Mouse (Mus musculus): ENCODE results near the gene Tango2. TPM values are rescaled to one million over a fixed set of nuclear protein-coding genes. Genes with fewer than 3 reads are reported as not detected.
A peak's percentile ranks its signal among the peaks of the same experiment; 100 is the strongest.
"Not testable (repeated sequence)": the region's sequence is repeated elsewhere in the genome, so short reads cannot be mapped to it uniquely, and the experiment has no call there.

The Tango2 gene
- total RNA-seq, 2 experiments from 2014 or later, result 24.2 to 31.3 TPM

DNA sequence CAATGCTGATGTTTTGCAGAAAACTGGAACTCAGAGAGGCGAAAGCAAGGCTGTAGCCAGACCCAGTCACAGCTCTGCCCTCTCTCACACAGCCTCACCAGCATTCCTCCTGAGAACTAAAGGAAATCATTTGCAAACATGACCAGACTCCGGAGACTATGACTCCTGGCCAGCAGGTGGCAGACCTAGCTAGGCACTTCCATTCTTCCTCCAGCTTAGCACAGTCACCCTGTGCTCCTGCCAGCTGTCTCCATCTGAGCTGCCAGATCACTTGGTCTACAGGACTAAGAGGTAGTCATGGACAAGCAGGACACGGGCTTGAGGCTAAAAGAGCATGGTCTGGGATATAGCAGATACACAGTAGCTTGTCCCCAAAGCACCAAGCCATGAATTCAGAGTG, 2.7 kb downstream of the Tango2 start:
- DNase-seq (ENCODE audit: low spot score in 2 of 2), result peak; percentile 72 to 79

DNA sequence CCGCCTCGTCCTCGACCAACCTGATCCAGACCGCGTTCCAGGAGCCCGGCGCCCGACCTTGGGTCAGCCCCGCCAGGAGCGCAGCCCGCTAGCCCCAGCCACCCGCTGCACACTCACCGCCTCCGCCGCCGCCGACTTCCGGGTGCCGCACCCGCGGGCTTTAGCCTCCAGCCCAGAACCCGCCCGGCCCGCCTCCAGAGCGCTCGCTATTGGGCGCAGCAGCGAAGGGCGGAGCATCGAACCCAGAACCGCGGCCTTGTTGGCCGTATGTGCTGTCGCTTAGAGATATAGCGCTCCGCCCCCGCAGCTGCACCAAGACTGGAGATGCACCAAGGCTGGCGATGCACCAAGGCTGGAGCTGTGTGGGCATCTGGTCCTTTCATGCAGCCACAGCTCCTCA, 4.1 kb downstream of the Tango2 start:
- DNase-seq (ENCODE audit: low spot score in 2 of 2), result peak; percentile 96 to 98

DNA sequence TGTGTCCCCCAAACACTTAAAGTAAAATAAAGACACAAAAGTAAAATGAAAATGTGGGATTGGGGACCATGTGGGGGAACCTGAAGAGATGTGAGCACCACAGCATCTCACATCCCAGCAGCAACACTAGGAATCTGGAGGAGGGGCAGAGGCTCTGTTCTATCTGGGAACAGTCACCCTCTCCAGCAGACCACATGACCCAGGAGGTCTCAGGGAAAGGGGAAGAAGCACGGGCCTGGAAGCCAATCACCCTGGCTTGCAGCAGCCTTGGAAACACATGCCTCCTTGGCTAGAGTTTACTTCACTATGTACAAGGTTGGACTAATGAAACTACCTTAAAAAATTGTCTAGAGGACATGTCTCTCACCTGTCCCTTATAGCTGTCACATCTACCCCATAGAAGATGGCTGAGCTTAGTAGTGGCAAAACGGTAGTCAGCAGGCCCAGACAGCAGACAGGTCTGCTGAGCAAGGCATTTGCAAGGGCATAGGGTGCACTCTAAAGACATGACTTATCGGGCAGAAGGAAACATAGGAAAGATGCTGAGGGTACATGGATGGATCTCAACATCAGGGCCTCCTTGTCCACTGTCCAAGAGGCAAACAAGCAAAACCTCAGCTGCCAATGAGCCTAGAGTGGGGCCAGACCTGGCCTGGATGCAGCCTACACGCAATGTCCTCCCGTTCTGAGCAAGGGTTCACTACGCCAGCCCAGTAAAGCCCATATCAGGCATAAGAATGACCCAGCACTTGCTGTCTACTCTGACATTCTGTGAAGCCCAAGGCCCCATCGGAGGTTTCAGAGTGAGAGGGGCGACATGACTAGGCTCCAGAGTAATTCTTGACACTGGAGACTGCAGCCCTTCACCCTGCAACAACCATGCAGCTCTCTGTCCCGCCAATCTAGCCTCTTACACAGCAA, 5.0 kb downstream of the Tango2 start:
- DNase-seq (ENCODE audit: low spot score in 2 of 2), result peak in 1 of 2 experiments; percentile 28

DNA sequence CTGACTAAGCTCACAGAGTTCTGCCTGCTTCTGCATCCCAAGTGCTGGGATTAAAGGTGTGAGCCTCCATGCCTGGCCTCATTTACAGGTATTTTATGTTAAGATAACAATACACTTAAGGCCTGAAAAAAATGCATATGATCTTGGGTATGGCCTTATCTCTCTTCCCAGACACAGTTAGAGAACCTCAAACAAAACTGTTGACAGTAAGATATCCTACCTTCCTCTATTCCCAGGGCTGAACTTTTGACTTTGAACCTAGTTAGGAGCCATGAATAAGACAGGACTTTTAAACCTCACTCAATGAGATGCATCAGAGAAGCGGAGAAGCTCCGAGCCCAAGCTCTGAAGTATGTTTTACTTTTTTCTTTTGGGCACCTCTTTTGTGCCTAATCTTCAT, 5.8 kb downstream of the Tango2 start:
- no peak for DNase-seq (ENCODE audit: low spot score in 2 of 2)

DNA sequence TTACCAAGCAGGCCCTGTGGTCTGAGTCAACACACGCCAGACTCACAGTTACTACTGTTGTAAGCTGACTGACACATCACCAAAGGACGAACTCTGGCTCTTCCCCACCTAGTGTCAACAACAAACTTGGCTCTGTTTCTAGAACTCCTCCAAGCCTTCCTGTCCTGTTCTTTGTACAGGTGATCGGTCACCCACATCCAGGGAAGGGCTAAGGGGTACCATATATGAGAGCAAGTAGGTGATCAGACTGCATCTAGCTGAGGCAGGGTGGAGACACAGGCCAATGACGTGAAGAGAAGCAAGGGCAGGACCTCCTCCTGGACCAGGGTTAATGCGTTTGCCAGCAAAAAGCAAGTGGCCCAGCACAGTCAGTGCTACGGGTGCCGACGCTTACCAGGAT, 6.3 kb downstream of the Tango2 start:
- no peak for DNase-seq (ENCODE audit: low spot score in 2 of 2)

DNA sequence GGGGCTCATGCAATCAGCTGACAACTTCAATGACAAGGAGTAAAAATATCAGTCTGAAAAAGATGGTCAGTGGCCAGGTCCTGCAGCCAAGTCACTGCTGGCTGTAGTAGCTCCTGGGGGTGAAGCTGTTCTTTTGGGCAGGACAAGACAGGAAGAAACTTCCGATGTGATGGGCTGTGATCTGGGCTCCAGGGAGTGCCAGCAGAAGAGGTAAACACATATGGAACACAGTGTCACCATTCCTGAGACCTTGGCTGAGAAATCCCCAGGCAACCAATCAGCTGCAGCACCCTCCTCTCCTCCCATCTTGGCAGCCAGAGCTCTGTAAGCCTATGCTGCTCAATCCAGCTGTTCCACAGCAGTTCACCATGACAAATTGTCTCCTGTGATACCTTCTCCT, 8.0 kb downstream of the Tango2 start:
- DNase-seq (ENCODE audit: low spot score in 2 of 2), result no peak

DNA sequence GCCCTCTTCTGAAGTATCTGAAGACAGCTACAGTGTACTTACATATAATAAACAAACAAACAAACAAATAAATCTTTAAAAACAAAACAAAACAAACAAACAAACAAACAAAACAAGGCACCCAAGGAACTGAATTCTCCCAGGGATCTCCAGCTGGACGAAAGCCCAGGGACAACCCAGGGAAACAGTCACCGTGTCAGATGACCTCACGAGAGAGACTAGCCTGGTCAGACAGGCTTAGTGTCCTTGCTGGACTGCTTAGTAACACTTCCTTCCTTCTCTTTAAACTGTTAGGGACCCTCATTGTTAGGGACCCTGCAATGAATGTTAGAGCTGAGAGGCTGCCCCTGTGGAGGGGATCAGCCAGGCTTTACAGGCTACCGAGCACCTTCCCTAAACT, 10.6 kb downstream of the Tango2 start:
- no peak for DNase-seq (ENCODE audit: low spot score in 2 of 2)

DNA sequence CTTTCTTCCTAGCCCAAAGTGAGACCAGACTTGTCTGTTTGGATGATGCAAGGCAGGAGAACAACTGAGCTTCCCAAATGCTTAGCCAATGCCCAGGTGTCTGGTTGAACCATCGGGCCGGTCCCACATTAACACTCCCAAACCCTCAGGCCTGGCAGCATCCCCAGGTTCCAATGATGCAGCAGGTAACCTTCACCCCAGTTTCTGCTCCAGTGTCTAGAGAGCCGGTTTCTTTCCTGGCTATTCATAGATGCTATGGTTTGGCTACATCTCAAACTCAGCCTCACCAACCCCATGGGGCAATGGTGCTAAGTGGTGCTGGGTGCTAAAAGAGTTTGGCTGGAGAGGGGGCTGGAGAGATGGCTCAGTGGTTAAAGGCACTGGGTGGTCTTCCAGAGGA, 11.9 kb downstream of the Tango2 start:
- no peak for DNase-seq (ENCODE audit: low spot score in 2 of 2)

DNA sequence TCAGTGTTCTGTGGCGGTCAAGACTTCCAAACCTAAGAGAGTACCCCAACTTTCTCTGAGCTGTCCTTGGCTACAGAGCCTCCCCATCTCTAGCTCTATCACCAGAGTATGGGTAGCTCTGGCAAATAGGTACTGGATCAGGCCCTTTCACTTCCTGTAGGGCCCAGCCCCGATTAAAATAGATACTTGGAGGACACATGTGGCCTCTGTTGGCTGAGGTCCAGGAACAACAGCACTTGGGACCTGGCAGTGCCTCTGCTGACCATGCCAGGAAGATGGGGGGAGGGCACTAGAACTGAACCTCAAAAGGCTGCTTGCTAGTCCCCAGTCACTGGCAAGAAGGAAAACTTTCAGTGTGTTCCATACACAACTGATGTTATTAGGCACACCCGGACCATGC, 13.9 kb downstream of the Tango2 start:
- DNase-seq (ENCODE audit: low spot score in 2 of 2), result no peak

DNA sequence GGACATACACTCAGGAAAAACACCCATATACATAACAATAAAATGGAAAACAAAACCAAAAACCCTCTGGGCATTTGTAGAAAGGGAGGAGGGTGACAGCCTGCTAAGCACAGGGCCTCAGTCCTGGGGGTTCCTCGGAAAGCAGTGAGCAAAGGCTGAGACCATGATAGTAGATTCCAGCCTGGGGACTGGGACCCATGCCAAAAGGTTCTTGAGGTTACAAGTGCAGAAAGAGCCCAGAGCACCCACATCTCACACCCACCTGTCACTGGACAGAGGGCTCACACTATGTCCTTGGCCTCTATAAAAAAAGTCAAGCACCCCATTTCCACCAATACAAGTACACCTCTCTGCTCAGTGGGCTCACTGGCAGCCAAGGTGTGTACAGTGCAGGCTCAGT, 19.4 kb downstream of the Tango2 start:
- DNase-seq (ENCODE audit: low spot score in 2 of 2), result no peak

DNA sequence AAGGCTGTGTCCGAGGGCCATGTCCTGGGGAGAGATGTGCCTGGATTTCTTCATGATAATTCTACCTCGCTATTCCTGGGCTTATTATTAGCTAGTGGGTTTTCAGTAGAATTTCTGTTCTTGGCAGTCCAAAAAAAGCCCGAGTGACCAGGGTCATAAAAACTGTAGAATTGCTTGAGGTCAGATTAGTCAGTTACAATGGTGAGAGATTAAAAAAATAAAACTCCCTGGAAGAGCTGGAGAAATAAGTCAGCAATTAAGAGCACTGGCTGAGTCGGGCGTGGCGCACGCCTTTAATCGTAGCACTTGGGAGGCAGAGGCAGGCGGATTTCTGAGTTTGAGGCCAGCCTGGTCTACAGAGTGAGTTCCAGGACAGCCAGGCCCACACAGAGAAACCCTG, 20.0 kb downstream of the Tango2 start:
- DNase-seq (ENCODE audit: low spot score in 2 of 2), result no peak

DNA sequence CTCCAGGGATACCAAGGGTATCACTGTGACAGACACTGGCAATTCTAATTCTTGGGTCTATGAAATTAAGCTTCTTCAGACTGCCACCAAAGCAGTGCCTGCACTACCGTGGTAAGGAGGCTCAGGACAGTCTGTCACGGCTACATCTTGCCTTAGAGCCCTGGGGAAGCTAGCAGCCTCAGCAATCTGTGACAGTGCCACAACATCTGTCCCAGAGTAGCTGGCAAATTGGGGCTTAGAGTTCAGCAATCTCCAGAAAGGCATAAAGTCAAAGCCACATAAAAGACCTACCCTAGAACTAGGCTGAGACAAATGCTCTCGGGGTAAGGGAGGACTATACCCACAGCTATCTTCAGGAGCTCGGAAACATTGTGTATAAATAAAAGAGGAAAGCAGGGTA, 22.2 kb downstream of the Tango2 start:
- no peak for DNase-seq (ENCODE audit: low spot score in 2 of 2)

DNA sequence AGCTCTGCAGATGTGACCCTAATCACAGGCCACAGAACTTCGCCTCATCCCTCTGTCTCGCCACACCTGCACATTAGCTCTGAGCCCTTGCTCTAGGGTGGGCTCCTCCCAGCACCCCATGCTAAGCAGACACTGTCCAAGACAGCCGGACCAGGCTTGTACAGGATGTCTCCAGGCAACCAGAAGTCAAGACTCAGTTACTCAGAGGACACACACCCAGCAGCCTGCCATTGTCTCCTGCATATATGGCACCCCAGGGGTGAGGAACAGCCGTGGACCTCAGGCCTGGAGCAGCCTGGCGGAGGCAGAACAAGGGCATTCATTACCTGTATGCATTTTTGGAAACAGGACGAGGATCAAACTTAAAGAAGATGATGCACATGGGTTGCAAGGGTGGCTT, 23.9 kb downstream of the Tango2 start:
- DNase-seq (ENCODE audit: low spot score in 2 of 2), result no peak

DNA sequence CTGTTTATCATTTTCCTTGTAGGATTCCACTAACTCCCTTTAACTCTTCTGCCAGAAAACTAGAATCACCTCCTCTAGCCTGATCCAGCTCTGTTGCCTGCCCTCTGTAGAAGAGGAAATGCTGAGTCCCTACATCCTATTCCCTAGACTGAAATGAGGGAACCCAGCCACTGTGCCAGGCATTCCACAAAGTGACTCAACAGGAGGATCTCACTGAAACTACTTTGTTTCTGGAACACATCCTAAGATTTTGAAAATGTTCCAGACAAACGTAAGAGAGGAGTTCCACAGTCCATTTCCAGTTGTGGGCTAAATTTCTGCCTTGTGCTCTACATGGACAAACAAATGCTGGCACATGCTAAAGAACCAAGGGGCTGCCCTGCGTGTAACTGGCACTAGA, 24.4 kb downstream of the Tango2 start:
- no peak for DNase-seq (ENCODE audit: low spot score in 2 of 2)

DNA sequence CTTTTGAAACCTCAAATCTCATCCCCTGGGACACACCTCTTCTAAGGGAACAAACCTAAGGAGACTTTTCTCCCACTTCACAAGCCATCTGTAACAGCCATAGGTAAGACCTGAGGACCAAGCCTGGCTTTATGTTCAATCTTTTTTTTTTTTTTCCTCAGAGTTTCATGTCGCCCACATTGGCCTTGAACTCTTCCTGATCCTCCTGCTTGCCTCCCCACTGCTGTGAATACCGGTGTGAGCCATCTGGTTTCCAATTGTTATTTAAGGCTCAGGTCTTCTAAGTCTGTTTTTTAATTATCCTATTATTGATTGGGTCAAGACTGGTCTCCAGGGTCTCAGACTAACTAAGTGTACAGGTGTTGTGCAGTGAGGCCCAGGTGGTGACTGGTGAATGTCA, 26.5 kb downstream of the Tango2 start:
- DNase-seq (ENCODE audit: low spot score in 2 of 2), result no peak

DNA sequence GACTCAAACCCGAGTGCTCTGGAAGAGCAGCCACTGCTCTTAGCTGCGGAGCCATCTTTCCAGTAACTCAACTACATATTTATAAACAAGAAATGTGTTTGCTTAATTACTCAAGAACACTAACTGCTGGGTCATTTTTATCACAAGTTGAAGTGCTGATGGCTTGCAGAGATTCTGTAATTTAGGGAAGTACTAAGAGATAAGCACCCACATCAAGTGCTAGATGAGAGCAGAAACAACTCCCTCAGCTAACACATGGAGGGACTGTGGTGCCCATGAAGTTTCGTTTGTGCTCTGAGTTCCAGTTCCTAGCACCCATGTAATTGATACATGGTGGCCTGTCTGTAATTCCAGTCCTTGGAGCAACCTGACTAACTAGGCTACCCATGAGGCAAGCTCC, 28.9 kb downstream of the Tango2 start:
- no peak for DNase-seq (ENCODE audit: low spot score in 2 of 2)

DNA sequence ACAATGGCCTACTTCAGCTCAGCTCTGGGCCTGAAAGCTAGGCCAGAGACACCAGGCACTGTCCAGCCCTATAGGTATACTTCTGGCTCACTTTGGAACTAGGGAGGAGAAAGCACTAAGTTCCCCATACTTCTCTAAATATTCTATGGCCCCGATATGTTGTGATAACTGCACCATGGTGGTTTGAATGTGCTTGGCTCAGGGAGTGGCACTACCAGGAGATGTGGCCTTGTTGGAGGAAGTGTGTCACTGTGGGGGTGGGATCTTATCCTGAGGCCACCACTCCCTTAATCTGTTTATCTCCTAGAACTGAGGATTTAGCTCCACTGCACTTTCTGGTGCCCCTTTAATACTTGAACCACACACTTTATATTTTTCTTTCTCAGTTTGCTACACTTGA, 39.7 kb downstream of the Tango2 start:
- DNase-seq (ENCODE audit: low spot score in 2 of 2), result no peak

DNA sequence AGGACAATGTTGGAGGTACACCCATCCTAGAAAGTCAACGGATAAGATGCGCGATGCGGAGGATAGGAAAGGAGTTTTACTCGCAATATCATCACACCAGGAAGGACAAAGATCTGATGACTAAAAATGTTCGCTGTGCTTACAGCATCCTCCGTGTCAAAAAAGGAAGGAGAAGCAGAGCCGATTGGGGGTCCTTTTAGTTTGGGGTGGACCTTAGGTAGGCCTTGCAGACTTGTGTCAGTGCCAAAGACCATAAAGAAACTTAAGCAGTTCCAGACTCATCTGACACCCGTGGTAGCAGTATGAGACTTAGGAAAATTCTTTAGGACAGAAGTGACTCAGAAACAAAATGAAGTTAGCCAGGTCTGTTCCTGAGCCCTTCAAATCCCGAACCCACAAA, 58.3 kb downstream of the Tango2 start:
- DNase-seq (ENCODE audit: low spot score in 2 of 2), result not testable (repeated sequence)

DNA sequence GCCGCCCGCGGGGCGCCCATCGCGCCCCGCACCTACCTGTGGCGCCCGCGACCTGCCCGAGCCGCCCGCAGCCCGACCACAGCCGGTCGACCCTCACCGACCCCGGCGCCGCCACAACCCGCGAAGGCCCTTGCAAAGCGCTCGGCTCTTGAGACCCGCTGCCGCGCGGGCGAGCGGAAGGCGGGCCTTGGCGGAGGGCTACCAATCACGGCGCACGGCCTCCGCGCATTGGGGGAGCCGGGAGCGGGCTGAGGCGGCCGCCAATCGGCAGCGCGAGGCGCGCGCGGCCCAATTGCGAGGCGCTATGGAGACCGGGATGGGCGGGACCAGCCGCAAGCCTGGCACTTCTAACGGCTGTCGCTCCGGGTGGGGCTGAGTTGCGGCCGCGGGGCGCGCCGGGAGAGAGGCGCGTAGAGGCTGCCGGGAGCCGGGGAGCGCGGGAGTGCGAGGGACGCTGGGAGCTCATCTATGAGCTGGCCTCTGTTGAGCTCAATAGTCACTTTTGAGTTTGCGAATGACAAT, 58.8 kb downstream of the Tango2 start, which contains the start of gene Dgcr8:
Dgcr8 (minus strand) TSS at position 180 of the 522 bp plus-strand sequence.
- peak; percentile 96 to 98 for DNase-seq (ENCODE audit: low spot score in 2 of 2)

DNA sequence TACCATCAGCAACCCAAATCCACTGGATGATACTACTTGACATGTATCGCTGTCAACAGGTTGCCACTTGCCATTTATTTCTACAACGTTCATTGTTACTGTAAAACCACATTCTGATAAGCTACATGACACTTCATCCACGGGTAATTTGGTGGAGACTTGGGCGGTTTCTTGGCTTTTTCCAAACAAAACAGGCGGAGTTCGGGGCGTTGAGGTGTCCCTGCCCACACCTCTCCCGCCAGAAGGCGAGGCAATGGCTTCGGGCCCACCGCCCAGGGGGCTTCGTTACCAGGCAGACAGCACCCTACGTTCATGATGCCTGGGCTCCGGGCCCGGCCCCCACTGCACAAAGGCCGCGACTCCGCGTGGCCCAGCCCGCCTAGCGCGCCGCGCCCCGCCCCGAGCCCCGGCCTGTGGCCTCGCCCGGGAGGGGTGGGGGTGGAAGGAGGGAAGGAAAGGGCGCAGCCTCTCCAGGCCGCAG, 59.3 kb downstream of the Tango2 start:
- peak; percentile 80 to 84 for DNase-seq (ENCODE audit: low spot score in 2 of 2)

DNA sequence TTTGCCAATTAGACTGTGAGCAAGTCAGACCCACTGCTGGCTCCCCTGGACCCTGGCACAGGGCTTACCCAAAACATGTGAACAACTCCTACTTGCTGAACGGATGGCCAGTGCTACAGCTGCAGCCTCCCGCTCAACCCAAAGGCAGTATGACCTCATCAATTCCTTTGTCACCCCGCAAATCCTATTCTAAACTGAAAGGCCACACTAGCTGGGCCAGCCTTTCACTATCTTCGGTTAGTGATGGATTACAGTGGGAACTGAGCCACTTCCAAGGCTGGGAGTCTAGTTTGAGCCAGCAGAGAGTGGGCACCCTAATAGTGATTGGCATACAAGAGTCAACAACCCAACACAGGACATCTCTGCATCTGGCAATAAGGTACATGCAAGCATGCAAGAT, 59.7 kb downstream of the Tango2 start:
- DNase-seq (ENCODE audit: low spot score in 2 of 2), result no peak

DNA sequence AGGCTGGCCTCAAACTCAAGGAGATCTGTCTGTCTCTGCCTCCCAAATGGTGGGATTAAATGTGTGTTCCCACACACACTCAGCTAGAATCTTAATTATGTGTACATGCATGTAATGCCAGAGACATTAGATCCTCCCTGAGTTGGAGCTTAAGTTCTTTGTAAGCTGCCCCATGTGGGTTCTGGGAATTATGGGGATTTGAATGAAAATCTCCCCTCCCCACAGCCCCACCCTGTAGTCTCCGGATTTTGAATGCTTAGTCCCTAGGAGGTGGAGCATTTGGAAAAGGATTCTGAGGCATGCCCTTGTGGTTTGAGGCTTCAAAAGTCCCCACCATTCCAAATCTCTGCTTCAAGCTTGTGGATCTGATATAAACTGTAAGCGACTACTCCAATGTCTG, 72.7 kb downstream of the Tango2 start:
- no peak for DNase-seq (ENCODE audit: low spot score in 2 of 2)

DNA sequence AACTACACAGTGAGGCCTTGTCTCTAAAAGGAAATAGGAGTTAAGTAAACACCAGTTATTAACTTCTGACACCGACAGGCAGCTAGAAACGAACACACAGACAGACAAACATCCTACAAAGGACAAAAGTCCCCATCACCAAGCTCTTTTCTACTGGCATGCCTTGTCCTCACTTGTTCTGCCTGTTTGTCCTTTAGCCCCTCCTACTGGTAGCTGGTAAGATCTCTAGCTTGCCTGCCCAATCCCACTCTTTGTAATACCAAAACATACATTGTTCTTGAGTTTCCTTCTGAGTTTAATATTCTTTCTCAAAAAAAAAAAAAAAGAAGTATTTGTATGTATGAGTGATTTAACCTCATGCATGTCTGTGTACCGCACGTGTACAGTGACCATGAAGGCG, 79.7 kb downstream of the Tango2 start:
- no peak for DNase-seq (ENCODE audit: low spot score in 2 of 2)
